Mouse (Mus musculus) kidney, postnatal 36 days (tissue): ENCODE measurements around the gene Ndst2.
"Not testable (repeated sequence)": the region's sequence is repeated elsewhere in the genome, so short reads cannot be mapped to it uniquely, and the experiment has no call there.

Source experiments
- DNase-seq, 2 experiments: peaks; one replicate each; pipeline ENCODE4 v3.0.0; 2021 to 2022; ENCODE audit warnings: mixed read lengths in 2 of 2

The Ndst2 gene

DNA sequence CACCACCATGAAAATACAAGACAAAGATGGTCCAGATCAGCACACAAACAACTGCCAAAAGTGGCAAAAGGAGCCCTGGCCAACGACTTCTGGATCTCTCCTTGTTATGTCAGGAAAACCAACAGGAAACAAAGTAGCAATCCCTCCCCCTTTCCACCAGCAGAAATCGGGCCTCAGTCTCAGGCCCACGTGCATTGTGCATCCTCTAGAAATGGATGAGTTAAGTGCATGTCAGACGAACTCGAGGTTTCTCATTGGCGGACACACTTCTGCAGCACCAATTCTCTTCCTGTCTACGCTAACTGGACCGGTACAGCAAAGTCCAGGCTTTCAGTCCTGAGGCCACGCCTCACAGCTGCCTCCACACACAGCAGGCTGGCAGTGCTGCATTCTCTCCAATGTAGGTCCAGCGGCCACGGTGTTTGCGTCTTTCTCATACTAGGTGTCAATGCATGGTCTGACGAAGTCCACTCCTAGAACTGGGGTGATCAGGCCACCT is 1.6 kb upstream of the Ndst2 start:
- DNase-seq, result no peak

DNA sequence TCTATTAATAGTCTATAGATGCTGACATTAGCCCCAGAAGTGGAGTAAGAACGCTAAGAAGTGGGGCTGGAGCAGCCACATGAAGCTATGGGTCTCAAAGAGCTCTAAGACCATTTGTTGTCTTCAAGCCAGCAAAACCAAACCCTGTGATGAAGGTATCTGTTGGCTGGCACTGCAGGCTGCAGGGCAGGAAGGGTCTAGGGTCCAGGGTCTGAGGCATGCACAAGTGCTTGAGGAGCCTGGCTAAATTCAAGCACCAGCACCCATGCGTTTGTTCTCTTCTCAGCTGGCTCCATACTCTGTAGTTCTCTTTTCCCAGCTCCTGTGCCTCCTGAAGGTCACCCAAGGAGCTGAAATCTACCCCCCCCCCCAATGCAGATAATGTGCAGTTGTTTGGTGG is 690 bp upstream of the Ndst2 start:
- no peak for DNase-seq

DNA sequence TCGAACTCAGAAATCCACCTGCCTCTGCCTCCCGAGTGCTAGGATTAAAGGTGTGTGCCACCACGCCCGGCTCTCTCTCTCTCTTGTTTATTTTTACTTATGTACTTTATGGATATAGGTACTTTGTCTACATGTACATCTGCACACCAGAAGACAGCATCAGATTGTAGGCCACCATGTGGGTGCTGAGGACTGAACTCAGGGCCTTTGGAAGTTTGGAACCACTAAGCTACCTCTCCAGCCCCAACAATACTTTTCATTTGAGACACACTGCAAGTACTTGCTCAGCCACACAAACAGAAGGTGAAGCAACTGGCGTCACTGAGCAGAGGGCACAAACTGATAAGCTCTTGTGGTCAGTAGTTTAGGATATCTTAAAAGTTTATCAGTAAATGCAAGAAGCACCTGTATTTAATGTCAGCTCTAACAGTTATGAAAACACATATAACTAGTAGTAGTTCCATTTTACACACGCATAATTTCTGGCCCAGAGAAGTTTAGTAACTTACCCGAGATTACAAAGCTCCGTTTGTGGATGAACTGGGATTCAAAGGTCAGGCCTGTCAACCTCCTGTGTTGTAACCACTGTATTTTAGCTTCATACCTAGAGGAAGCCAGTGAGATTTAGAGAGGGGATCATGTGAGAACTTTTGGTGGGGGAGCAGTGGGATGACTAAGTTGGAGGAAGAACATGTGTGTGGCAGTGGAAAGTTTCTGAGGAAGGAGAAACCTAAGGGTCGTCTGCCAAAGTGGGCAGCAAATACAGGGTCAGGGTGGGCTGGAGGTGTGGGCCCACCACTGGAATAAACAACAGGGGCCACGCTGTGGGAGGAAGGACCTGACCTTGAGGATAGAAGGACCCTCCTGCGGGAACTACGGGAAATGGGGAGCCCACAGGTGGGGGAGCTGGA is 1.1 kb downstream of the Ndst2 start:
- peak in 1 of 2 experiments; percentile 27 for DNase-seq

- no peak for DNase-seq
Observed at GRCm38 (mm10) chr14:20730853-20731602, 3.3 kb downstream of the Ndst2 start.

- DNase-seq, result no peak
Observed at GRCm38 (mm10) chr14:20729871-20730270, 4.5 kb downstream of the Ndst2 start.

GRCm38 (mm10) chr14:20725660-20726339 is 8.6 kb downstream of the Ndst2 start:
- DNase-seq, result no peak

DNA sequence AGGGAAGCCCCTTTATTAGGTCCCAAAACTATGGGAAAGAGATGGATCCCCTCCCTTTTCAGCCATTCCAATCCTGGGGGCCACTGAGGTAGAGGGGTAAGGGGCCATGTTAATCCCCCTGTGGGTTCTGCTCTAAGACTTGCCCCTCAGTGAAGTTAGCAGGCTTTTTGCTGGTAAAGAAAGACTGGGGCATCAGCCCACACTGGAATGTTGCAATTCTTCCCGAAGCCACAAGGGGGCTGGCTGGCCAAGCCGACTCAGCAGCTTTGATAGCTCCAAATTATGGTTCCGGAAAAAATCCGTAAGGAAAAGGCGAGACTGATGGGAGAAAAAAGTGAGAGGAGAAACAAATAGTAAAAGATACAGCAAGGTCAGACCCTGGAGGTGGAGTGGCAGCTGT is 10.3 kb downstream of the Ndst2 start:
- peak; percentile 52 to 84 for DNase-seq

- DNase-seq, result no peak
Observed at GRCm38 (mm10) chr14:20723006-20723405, 11.4 kb downstream of the Ndst2 start.

DNA sequence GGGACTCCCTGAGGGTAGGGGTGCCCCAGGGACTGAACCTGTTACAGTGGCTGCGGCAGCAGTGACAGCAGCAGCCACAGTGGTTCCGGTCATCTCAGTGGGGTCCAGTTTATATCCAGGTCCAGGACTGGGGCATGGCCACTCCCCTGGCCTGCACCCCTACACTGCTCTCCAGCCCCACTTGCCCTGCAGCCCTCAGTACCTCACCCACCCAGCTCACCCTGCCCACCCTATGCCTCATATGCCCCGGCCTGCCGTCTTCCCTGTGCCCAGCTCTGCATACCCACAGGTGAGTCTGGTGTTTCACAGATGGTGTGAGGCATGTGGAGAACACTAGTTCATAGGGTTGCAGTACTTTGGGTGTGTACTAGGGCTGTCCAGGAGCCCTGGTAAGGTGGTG is 13.0 kb downstream of the Ndst2 start:
- DNase-seq, result no peak

DNA sequence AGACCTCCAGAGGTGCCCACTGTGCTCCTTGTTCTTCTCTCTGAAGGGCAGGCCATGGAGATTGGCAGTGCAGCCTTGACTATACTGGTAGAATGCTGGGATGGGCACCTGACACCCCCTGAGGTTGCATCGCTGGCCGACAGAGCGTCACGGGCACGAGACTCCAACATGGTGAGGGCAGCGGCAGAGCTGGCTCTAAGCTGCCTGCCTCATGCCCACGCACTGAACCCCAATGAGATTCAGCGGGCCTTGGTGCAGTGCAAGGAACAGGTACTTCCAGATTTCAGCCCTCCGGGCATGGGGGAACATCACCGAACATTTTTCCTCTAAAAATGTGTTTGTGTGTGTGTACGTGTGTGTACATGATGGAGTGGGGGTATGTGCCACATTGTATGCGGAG is 14.6 kb downstream of the Ndst2 start:
- DNase-seq, result no peak

DNA sequence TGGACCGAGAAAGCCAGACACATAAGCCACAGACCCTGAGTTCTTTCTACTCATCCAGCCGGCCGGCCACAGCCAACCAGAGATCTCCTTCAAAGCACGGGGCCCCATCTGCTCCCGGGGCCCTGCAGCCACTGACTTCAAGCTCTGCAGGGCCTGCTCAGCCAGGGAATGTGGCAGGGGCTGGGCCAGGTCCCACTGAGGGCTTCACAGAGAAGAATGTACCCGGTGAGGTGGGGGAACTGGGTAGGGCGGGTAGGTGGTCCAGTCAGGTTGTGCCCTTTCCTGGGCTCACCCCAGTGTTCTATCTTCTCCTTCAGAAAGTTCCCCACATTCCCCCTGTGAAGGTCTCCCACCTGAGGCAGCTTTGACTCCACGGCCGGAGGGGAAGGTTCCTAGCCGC is 15.9 kb downstream of the Ndst2 start:
- DNase-seq, result no peak

DNA sequence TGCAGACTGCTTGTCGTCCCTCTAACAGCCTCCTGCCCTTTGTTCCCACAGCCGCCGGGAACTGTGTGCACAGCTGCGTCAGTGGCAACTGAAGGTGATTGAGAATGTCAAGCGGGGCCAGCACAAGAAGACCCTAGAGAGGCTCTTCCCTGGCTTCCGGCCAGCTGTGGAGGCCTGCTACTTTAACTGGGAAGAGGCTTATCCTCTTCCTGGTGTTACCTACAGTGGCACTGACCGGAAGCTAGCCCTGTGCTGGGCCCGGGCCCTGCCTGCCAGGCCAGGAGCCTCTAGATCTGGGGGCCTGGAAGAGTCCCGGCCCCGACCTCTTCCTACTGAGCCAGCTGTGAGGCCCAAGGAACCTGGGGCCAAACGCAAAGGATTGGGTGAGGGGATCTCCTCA is 20.5 kb downstream of the Ndst2 start:
- DNase-seq, result no peak

- DNase-seq, result no peak
Observed at GRCm38 (mm10) chr14:20708239-20708638, 26.1 kb downstream of the Ndst2 start.

GRCm38 (mm10) chr14:20707201-20708190 is 26.9 kb downstream of the Ndst2 start, which contains the start of gene Zswim8:
TSS of gene Zswim8 (plus strand) at chr14:20707552.
- DNase-seq, result peak; percentile 92 to 93

DNA sequence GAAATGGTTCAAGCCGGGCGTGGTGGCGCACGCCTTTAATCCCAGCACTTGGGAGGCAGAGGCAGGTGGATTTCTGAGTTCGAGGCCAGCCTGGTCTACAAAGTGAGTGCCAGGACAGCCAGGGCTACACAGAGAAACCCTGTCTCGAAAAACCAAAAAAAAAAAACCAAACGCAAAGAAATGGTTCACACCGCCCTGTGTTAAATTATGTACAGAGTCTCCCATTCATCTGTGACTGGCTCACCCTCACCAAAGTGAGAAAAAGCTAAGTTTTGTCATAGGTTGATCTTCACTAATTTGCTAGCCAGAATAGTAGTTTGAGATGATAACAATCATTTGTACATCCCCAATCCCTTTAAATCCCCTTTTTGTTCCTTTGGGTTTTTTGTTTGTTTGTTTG is 30.9 kb downstream of the Ndst2 start:
- DNase-seq, result not testable (repeated sequence)

- DNase-seq, result peak; percentile 91 to 95
Observed at GRCm38 (mm10) chr14:20702741-20703381, 31.5 kb downstream of the Ndst2 start, which contains the start of gene Chchd1. TSS of gene Chchd1 (plus strand) at chr14:20703006.

DNA sequence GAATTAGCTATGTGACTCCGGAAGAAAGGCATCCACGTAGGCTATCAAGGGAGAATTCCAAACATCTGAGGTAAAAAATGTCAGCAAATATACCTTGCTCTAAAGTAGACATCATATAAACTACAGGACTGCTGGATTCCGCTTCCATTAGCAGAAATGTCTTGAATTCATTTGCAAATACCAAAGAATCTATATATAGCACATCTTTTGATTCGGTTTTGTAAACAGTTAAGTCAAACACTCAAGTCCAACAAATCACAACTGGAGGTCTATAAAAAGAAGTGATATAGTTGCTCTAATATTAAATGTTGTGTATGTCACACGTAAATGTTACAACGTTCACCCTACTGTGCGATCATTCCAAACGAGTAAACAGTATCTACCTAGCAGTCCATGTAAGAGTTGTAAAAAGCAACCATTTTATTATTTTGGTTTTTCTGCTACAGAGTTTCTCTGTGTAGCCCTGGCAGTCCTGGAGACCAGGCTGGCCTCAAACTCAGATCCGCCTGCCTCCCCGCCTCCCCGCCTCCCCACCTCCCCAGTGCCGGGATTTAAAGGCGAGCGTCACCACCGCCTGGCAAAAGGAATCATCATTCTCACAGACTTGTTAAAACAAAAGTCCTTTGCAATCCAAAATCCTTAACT is 32.1 kb downstream of the Ndst2 start:
- DNase-seq, result no peak

- no peak for DNase-seq
Observed at GRCm38 (mm10) chr14:20701554-20701953, 32.8 kb downstream of the Ndst2 start.

DNA sequence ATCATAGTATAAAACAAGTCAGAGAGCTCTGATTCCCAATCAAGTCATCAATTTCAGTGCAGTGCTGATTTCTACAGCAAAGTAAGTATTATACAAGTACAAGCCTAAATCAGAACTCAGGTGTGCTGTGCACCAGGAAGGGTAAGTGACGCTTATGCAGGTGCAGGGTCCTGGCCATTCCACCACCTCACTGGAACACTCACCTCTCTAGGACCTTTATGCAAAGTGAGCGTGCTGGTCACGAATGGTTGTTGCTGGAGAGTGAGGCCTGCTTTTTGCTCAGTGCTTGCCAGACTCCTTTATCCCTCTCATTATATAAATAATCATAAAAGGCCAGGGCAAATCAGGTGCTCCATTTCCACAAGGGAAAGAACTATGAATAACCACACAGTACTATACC is 34.0 kb downstream of the Ndst2 start:
- no peak for DNase-seq

GRCm38 (mm10) chr14:20698515-20698914 is 35.8 kb downstream of the Ndst2 start:
- DNase-seq, result no peak

DNA sequence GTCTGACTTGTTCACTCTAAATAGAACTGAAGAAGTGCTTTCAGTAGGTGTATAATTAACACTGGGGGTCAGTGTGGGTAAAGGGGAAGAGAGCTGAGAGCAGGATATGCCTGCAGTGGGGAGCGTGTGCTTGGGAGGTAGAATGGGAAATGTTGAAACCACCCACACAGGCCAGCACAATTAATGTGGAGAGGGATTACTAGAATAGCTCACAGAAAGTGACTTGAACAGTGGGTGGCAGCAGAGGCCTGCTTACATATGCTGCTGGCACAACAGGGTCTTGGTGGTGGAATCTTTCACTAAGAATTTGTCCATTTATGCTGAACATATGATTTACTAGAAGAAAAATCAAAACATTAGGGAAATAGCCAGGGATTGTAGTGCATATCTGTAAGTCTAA is 37.4 kb downstream of the Ndst2 start:
- DNase-seq, result peak; percentile 44 to 72
